Mouse (Mus musculus) CH12F3 (cell line): ENCODE results near the gene Trmu.

Experiments
- in situ Hi-C: fragments of 300-500 bp; cut with MboI; formaldehyde crosslinking; loops from 2 replicates; pipeline ENCODE4 v1.14.3; 2020; ENCODE audit warnings: low sequenced_read_pairs

The Trmu gene

GRCm38 (mm10) chr15:85893871-85894270 is 14.8 kb downstream of the Trmu start:
- in situ Hi-C loops = no loop called here

- in situ Hi-C loops = no loop called here
These were observed 17.2 kb downstream of the Trmu start for GRCm38 (mm10) chr15:85896284-85896683.

GRCm38 (mm10) chr15:85897113-85897512 is 18.0 kb downstream of the Trmu start:
- in situ Hi-C loops = no loop called here

GRCm38 (mm10) chr15:85899396-85899795 is 20.3 kb downstream of the Trmu start:
- in situ Hi-C loops = no loop called here

- in situ Hi-C loops = no loop called here
These were observed 21.2 kb downstream of the Trmu start for GRCm38 (mm10) chr15:85900318-85900717.

GRCm38 (mm10) chr15:85900801-85901200 is 21.7 kb downstream of the Trmu start:
- in situ Hi-C loops = no loop called here

GRCm38 (mm10) chr15:85902505-85902904 is 23.4 kb downstream of the Trmu start:
- in situ Hi-C loops = no loop called here

GRCm38 (mm10) chr15:85903826-85904225 is 24.7 kb downstream of the Trmu start:
- in situ Hi-C loops = no loop called here

GRCm38 (mm10) chr15:85908660-85909491 is 29.8 kb downstream of the Trmu start:
- in situ Hi-C loops = no loop called here

- in situ Hi-C loops = no loop called here
These were observed 30.3 kb downstream of the Trmu start for GRCm38 (mm10) chr15:85909492-85909829.

- in situ Hi-C loops = loop anchor here (5.0 kb wide), 2 partner anchors 127 to 212 kb away; no protein-coding TSS in a partner anchor
These were observed 30.8 kb downstream of the Trmu start for GRCm38 (mm10) chr15:85909931-85910330.

- in situ Hi-C loops = loop anchor here (5.0 kb wide), 2 partner anchors 124 to 209 kb away; no protein-coding TSS in a partner anchor
These were observed 34.5 kb downstream of the Trmu start for GRCm38 (mm10) chr15:85913605-85914004.

- in situ Hi-C loops = no loop called here
These were observed 40.2 kb downstream of the Trmu start for GRCm38 (mm10) chr15:85919191-85919891.

GRCm38 (mm10) chr15:85919892-85920248 is 40.8 kb downstream of the Trmu start:
- in situ Hi-C loops = no loop called here

- in situ Hi-C loops = no loop called here
These were observed 42.7 kb downstream of the Trmu start for GRCm38 (mm10) chr15:85921855-85922254.

GRCm38 (mm10) chr15:85928161-85928560 is 49.0 kb downstream of the Trmu start:
- in situ Hi-C loops = no loop called here

- in situ Hi-C loops = no loop called here
These were observed 56.5 kb downstream of the Trmu start for GRCm38 (mm10) chr15:85935627-85936049.
